Mouse (Mus musculus): ENCODE results near the gene Rictor. TPM values are rescaled to one million over a fixed set of nuclear protein-coding genes. Genes with fewer than 3 reads are reported as not detected.

Gene Rictor
- total RNA-seq, 4 experiments from 2014 or later, result 39.3 to 48.2 (median 41.8) TPM

Other genes with a start within 250 kb of the Rictor start
- gene Fyb, start 185.5 kb upstream of the Rictor start, total RNA-seq (2022), result 10 to 100 TPM in 3 of 4 experiments, 1 to 10 TPM in 1; 6.3 to 17.3 (median 13.4) TPM
- gene Osmr, start 166.6 kb downstream of the Rictor start, total RNA-seq (2022), result 1 to 10 TPM; 1.7 to 8.3 (median 3.9) TPM